In genomic region chr5:107798290-107798689, GRCm38 (mm10) we compare ENCODE assay signal across 35 mouse cellular contexts. TPM values are rescaled to one million over a fixed set of nuclear protein-coding genes. Genes with fewer than 3 reads are reported as not detected.
"Had no signal": no experiment of that assay in that cellular context is flagged by ENCODE, and none has a peak within 500 bp of the region (broad histone marks: within the 10 kb centered on the region; RNA-seq: fewer than 3 reads in every experiment).

No protein-coding gene starts in this region.

- H3K9me3 ChIP-seq: embryonic facial prominence, embryonic 10.5 days; embryonic facial prominence, embryonic 12.5 days; embryonic facial prominence, embryonic 13.5 days; embryonic facial prominence, embryonic 15.5 days; forebrain, embryonic 10.5 days; forebrain, embryonic 12.5 days; forebrain, embryonic 13.5 days; forebrain, embryonic 15.5 days had no signal

- H3K9ac ChIP-seq: embryonic facial prominence, embryonic 12.5 days; embryonic facial prominence, embryonic 13.5 days; embryonic facial prominence, embryonic 15.5 days; forebrain, embryonic 12.5 days; forebrain, embryonic 13.5 days; forebrain, embryonic 15.5 days; forebrain, postnatal 0 days had no signal

- H3K4me2 ChIP-seq: embryonic facial prominence, embryonic 12.5 days; embryonic facial prominence, embryonic 13.5 days; embryonic facial prominence, embryonic 15.5 days; forebrain, embryonic 12.5 days; forebrain, embryonic 13.5 days; forebrain, embryonic 15.5 days had no signal

- DNase-seq: cerebellum, adult 9-10 months; cerebellum, adult 9-11 months; cerebellum, postnatal 10 days; cerebellum, postnatal 14 days; cerebellum, postnatal 25 days; cerebellum, postnatal 36 days; embryo, embryonic 11 days; forebrain, postnatal 0 days; gastrocnemius, adult 2 months; gastrocnemius, postnatal 10 days; gastrocnemius, postnatal 14 days; gastrocnemius, postnatal 25 days; gastrocnemius, postnatal 36 days; heart, adult 18-20 months; heart, adult 2 months had no signal

- H3K4me1 ChIP-seq: embryonic facial prominence, embryonic 10.5 days; embryonic facial prominence, embryonic 12.5 days; embryonic facial prominence, embryonic 15.5 days; forebrain, embryonic 12.5 days; forebrain, embryonic 13.5 days; forebrain, embryonic 15.5 days had no signal

- H3K27ac ChIP-seq: embryonic facial prominence, embryonic 10.5 days; embryonic facial prominence, embryonic 12.5 days; embryonic facial prominence, embryonic 13.5 days; embryonic facial prominence, embryonic 15.5 days; forebrain, embryonic 10.5 days; forebrain, embryonic 12.5 days; forebrain, embryonic 13.5 days; forebrain, embryonic 15.5 days; gastrocnemius, adult 2 months; heart, adult 2 months had no signal

- H3K27me3 ChIP-seq: embryonic facial prominence, embryonic 12.5 days; embryonic facial prominence, embryonic 13.5 days; embryonic facial prominence, embryonic 15.5 days; forebrain, embryonic 12.5 days; forebrain, embryonic 13.5 days; forebrain, embryonic 15.5 days had no signal

- ATAC-seq: forebrain, embryonic 13.5 days; forebrain, embryonic 14.5 days; forebrain, embryonic 15.5 days; forebrain, embryonic 16.5 days; forebrain, postnatal 0 days had no signal

- H3K4me3 ChIP-seq: embryonic facial prominence, embryonic 10.5 days; embryonic facial prominence, embryonic 12.5 days; embryonic facial prominence, embryonic 13.5 days; embryonic facial prominence, embryonic 15.5 days; erythroblast, embryonic 14.5 days; forebrain, embryonic 10.5 days; forebrain, embryonic 12.5 days; forebrain, embryonic 13.5 days; forebrain, embryonic 15.5 days; gastrocnemius, adult 2 months; heart, adult 2 months had no signal

RNA-seq across cellular contexts. Expression of gene Ube2d2b, which starts 31.6 kb away (rescaled TPM):
- total RNA-seq: common myeloid progenitor, adult 5-6 weeks; forebrain, postnatal 0 days; gastrocnemius, adult 18-20 months; gastrocnemius, adult 2 months; gastrocnemius, adult 8-10 months; gastrocnemius, postnatal 10 days; gastrocnemius, postnatal 14 days; gastrocnemius, postnatal 25 days; gastrocnemius, postnatal 36 days; gastrocnemius, postnatal 4 days; granulocyte monocyte progenitor cell, adult 5-6 weeks; heart, adult 18-20 months; heart, adult 2 months; heart, adult 8-10 months had no signal
- polyA plus RNA-seq: cortical plate, adult 2 months; embryonic facial prominence, embryonic 14.5 days; erythroblast, embryonic 14.5 days; forebrain, postnatal 0 days; frontal cortex, adult 2 months had no signal
